Mouse (Mus musculus) thymus, adult 18-20 months (tissue): Measurements from ENCODE around the gene Fgd6.

Experiments used
- DNase-seq, 2 experiments: peaks; one replicate each; pipeline ENCODE4 v3.0.0; 2022; ENCODE audit warnings: mixed read lengths in 2 of 2

Fgd6 gene

DNA sequence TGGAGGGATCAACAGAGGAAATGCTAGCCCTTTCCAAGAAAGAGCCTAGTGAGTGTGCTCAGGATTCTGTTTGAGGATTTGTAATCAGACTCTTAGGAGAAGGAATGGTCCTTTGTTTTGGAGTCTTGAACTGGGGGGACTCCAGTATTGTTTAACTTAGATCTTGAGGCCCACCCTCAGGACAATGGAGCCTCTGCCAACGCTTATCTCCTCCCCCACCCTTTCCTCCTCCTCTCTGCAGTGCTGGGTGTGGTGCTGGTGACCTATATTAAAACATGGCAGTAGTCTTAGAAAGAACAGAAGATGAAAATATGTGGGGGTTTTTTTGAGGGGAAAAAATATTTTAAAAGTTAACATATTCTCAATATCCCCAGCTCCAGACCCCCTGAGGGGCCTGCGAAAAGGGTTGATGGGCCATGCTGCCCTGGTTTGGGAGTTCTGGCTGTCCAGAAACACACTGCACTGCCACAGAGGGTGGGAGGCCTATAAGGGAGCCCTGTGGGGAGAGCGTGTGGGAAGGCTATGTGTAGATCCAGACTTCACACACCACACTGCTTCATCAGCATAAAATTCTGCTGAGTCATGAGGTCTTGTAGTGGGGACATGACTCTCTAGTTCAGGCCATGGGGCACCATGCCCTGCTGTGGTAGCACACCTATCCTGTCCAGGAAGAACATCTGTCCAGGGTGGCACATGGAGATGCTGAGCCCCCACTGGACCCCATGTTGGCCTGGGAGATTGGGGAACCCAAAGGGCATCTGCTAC, 61.5 kb downstream of the Fgd6 start:
- DNase-seq: no peak

DNA sequence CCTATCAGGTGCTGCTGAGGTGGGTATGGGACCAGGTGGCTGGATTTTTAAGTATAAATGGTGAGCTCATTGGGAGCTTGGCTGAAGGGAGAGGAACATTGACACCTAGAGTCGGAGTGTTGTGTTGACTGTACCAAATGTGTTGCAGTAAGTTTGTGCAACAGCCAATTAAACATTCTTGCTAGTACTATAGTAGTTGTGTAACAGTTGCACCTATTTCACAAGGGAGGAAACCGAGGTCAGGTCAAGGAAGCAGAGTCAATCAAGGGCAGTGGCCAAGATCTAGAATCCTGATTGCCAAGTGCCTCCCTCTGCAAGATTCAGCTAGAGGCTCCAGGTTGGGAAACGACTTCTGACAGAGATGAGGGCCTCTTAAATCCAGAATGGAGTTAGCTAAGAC, 62.3 kb downstream of the Fgd6 start:
- no peak for DNase-seq

DNA sequence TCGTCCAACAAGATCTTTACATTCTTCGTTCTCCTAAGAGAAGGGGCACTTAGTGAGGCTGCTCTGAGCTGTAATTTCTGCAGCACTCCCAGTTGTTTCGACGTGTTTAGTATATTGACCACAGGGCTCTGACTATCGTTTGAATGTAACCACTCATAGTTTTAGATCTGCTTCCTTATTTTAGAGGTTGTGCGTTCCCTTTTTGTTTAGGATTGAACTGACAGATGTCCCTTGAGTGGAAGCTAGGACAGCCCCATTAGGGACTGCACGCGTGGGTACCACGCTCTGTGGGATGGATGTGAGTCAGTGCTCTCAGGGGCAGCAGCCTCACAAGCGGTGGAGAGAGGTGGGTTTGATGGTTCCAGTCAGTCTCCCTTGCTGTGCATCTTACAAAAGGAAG, 69.7 kb downstream of the Fgd6 start:
- no peak for DNase-seq

DNA sequence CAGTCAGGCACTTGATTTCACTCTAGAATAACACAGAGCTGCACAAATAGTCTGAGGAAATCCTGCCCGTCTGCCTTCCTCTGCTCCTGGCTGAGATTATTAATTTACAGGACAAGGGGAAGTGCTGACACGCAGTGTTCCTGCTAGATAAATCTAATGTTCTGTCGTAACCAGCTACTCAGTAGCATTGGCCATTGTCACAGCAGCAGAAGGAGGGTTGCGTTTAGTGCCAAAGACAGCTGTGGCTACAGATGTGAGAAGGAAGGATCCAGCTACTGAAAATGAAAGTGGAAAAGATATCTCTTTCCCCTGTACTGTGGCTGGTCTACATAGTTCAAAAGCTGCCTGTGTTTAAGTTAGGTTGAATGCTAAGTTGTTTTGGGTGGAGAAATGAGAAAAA, 71.4 kb downstream of the Fgd6 start:
- DNase-seq: no peak

DNA sequence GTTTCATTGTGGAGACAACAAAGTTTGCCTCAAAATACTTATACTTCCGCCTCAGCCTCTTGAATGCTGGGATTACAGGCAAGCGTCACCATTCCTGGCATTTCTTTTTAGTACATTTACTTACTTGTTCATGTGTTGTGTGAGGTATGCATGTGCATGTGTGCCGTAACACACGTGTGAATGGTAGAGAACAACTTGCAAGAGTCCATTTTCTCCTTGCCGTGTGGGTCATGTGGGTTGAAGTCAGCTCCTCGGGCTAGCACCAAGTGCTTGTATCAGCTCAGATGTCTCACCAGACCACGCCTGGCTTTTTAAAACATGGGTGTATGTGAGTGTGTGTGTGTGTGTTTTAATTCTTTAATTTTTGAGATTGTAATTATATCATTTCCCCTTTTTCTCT, 71.8 kb downstream of the Fgd6 start:
- no peak for DNase-seq

DNA sequence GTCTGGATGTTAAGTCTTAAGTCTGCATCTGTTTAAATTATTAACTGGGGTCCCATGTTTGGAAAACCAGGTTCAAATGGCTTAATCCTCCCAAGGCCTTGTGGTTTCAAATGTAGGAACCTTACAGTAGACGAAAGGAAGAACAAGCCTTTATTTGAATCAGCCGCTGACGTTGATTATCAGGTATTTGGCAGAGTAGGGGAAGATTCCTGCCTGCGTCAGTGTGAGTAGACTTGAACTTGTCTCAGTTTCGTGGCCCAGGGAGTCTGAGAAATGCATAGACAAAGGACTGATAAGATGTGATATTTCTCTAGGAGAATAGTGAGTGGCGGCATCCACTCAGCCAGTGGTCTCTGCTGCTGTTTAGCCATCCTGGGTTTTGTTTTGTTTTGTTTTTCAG, 73.0 kb downstream of the Fgd6 start:
- DNase-seq: no peak

DNA sequence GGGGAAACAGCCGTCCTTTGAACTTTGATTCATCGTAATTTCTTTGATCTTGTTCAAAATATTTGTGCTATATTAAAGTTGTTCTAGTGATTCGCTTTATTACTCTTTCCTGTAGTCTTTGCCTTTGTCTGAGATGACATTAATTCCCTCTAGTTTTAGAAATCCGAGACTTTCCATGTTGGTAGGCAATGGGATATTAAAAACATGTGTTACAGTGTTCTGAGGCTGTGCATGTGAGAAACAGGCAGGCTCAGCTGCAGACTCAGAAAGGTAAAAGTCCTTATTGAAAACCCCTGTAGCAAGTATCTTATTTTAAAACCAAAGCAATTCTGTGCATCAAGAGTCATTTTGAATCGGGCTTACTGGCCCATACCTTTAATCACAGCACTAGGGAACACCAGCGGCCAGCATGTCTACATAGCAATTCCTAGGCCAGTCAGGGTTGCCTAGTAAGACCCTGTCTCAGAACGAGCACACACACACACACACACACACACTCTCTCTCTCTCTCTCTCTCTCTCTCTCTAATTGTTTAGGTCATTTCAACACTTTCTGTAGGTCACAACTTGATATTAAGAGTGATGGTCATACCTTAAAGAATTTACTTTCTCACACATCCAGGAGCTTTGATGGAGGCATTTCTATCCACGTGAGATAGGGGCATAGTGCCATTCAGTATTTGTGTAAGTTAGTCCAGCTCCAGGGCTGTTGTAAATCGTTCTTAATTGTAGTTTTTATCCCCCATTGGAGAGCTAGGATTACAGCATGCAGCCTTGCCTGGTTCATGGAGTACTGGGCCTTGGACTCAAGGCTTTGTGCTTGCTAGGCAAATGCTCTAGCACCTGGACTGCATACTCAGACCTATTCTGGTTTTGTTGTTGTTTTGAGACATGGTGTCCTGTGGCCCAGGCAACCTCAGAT, 75.3 kb downstream of the Fgd6 start:
- no peak for DNase-seq

DNA sequence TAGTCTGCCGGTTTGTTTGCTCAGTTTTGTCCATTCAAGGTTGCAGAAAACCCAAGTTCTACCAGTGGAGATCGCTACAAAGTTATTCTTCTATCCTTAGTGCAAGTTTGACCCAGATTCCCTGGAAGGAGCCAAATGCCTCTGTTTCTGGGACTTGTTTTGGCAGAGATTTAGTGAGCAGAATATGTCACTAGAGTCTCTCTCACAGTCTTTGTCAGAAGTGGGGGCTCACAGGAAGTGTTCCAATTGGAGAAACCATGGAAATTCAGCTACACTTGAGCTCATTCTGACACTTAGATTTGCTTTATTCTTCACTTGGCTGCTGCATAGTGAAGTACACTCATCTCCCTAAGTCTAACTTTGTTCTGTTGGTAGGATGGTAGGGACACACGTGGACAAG, 76.4 kb downstream of the Fgd6 start:
- DNase-seq: no peak

DNA sequence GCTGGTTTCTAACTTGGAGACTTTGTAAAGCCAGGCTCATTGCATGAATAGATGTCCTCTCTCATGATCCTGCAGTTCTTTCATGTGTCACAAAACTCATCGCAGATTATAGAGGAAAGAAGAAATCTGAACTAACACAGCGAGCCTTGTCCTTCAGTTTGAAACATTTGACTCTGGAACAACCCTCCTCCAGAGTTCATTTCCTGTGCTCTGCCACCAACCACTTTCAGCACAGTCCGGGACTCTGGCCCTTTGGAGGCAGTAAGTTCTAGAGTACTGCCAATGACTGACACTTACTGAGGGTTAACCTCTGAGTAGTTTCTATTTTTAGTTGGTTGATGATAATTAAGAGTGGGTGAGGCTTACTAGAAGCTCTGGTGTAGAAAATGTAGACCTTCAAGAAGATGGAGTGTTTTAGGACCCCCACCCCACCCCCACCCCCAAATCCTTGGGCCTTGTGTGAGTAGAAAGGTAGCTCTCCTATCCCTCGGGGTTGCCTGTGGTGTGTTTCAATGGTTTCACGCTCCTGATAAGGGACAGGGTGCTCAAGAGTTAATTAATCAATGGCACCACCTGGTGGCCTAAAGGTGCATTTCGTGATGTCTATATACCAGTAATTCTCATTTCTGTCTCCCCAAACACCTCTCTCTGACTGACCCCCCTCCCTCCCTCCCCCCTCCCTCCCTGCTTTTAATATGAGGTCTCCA, 80.2 kb downstream of the Fgd6 start:
- DNase-seq: peak; percentile 27 to 47

DNA sequence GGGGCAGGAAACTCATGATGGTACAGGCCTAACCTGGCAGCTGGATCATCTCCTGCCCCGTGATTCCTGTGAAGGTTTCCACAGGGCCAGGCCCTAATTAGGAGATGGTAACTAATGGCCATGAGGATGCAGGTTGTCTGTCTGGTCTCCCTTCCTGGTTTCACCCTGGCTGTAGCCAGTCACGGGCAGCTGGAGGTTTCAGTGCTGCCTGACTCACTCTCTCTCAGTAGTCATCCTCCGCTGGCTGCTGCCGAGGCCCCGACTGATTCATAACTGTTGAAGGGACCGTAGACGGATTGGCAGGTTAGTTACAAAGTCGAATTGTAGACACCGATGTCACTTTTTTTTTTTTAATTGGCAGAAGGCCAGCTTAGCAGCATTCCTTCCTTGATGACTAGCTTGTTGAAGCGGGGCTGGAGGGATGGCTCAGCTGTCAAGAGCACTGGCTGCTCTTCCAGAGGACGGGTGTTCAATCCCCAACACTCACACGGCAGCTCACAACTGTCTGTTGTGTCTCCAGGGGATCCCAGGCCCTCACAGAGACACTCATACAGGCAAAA, 81.1 kb downstream of the Fgd6 start:
- DNase-seq: no peak

DNA sequence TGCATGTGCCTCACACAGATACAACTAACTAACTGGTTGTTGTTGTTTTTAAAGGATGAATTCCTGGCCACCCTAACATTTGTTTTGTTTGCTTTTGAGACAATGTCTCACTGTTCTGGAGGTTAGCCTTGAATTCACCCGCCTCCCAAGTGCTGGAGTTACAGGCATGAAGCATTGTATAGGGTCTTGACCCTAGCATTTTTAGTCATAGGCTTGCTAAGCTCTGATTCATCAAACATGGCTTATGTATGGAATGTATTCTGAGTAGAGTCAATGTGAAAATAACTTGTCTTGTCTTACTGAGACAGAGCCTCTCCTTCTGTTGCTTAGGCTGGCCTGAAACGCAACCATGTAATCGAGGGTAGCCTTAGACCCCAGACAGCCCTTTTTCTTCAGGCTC, 82.1 kb downstream of the Fgd6 start:
- no peak for DNase-seq

DNA sequence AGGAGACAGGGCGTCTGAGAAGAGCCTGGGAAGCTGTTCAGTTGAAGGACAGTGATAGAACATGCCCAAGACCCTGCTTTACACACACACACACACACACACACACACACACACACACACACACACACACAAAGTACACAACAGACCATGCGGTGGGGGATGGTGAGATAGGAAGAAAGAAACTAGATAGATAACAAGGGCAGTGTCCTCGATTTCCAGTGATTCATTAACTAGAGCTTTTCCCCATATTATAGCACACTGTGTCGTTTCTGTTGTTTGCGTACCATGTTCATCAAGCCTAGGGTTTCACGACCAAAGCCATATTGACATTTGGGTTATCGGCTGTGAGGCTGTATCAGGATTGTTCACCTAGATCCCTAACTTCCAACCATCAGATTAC, 83.2 kb downstream of the Fgd6 start:
- no peak for DNase-seq

DNA sequence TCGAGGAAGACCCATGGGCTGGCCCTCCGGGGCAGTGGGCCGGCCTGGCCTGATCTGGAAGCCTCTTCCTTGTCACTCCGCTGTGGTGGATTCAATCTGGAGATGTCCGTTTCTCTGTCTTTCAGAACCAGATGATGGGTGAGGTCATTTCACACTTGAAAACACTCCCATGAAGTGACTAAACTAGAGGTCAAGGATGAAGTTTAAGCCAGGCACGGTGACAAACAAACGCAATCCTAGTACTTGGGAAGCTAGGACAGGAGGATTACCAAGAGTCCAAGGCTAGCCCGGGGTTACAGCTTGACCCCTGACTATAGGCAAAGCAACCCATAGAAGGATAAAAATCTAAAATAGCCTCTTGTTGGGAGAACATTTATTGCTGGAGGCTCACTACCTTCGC, 84.9 kb downstream of the Fgd6 start:
- DNase-seq: no peak

DNA sequence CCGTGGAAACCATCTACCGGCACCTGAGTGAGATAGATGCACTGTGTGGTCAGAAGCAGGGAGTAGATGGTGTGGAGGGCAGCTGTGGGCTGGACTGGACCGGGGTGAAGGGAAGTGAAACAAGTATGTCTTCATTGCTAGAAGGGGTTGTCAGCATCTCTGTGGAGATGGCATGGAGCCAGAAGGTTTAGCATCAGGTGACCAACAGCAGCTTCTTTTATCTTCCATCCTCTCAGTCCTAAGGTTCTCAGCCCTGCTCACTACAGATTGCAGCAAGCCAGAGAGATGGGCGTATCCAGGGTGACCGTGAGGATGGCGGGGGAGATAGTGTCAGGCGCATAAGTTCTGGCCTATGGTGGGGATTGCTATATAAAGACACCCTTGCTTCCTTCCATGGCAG, 86.8 kb downstream of the Fgd6 start:
- DNase-seq: no peak

DNA sequence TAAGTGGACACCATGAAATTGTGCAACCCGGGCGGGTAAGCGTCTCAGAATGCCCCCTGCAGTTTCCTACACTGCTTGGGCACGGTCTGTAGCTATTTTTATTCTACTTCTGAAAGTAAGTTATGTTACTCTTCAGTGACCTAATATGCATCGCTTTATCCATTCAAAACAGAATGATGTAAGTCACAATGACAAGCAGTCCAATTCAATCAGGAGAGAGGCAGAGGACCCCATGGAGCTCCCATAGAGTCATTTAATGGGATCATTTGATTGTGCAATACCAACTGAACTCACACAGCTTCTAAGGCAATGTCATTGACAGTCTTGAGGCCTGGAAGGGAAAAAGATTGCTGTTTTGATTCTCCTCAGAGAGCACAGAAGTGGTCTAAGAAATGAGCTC, 87.8 kb downstream of the Fgd6 start:
- no peak for DNase-seq

DNA sequence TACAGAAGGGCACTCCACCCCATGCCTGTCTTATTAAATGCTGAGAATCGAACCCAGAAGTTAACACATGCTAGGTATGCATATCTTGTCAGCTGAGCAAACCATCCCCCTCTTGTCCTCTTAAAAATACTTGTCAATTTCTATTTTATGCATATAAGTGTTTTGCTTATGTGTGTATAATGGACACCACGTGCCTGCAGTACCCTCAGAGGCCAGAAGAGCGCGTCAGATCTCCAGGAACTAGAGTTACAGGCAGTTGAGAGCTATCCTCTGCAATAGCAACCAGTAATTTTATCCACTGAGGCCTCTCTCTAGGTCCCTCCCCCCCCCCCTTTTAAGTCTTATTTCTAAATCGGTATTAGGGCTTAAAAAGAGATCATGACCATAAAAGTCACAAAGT, 88.6 kb downstream of the Fgd6 start:
- DNase-seq: no peak

DNA sequence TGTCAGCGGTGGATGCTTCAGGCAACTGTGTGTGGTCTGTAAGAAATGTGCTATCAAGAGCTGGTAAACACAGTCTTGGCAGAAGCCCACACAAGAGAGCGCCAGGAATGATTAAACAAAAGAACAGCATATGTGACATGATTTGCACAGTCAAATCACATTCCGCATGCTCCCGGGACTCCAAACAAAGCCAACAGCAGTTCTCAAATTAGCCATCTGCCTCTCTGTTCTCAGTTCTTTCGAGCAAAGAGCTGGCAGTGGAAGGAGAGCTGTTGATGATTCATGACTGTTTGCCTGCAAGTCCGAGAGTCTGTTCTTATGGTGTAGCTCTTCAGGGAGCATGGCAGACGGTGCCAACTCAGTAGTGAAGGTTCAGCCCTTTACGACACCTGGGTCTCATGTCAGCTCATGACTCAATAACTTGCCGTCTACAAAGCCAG, 93.9 kb downstream of the Fgd6 start:
- no peak for DNase-seq

DNA sequence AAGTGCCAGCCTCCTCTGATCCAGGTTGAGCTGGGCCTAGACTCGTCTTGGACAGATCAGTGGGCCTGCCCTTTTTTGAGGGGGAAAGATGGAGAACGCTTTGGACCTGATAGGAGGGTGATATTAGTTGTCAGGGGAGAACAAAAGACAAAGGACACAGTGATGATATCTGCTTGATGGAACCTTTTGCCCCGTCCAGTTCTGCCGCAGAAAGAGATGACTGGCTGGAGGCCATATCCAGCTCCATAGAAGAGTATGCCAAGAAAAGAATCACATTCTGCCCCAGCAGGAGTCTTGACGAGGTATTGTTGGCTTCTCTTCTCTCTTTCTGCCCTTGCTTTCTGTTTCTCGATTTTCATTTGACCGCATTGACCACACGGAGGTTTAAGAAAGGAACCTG, 97.3 kb downstream of the Fgd6 start:
- DNase-seq: no peak

DNA sequence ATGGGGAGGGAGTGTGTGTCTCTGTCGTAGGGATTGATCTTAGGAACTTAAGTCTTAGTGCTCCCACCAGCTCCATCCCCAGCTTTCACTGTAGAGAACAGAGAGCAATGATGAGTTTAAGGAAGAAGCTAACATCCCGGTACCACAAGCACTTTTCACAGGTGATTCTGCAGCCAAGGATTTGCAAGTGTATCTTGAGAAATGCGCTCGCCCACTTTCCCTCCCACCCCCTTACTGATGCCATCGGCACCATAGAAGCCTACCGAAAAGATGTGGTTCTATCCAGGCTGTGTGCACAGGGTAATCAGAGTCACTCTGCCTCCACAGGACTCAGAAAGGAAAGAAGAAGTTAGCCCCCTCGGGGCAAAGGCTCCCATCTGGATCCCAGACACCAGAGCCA, 97.9 kb downstream of the Fgd6 start:
- DNase-seq: no peak

DNA sequence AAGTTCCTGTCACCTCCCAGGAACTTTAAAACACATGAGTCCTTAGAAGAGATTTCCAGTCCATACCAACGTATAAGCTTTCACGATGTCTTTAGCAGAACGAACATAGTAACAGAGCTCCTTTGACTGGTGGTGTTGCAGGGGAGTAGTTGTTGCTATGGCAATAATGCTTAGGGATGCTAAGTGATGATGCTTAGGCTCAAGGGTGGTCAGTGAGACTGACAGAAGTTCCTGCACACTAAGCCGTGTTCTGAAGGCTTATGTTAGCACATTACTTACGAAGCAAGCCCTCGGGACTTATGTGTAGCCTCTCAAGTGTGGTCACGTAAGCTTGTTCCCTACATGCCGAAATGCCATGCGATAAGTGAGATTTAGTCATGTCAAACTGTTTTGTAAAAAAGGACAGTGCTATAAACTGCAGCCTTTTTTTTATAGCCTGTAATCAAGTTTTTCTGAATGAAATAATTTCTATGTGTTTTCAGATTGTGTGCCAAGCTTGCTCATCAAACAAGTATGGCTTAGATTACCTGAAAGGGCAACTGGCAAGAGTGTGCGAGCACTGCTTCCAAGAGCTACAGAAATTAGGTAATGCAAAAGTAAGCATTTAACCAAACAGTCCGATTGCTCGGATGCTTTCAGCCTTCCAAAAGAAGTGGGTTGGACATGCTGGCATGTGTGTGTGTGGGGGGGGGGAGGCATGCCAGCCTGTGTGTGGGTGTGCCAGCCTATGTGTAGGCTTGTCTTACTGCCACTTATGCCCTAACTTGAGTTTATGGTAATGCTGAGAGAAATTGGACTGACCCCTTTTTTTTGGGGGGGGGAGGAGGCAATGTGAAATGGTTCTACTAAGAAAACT, 99.0 kb downstream of the Fgd6 start:
- no peak for DNase-seq

DNA sequence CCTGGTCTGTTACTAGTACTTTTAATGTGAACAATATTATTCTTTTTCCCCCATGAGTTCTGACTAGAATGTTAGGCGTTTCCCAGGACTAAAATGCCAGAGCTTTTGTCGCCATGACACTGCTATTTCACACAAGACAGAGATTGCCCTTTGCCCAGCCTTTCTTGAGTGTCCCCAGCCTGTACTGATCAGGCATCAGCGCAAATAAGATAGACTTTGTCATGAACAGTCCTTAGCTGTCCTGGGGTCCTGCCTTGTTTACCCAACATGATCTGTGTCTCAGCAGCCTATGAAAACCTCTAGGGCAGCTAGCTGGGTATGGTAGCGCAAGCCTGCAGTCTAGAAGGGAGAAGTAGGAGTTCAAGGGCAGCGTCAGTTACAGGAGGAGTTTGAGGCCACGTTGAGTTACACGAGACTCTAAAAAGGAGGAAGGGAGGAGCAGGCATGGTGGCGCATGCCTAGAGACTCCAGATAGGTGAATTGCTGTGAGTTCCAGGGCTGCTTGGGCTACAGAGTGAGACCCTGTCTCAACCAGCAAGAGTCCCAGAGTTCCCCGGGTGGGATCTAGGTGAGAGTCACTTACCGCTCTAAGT, 103.2 kb downstream of the Fgd6 start:
- no peak for DNase-seq
